Mouse (Mus musculus): ENCODE measurements at regions not wholly inside any gene's neighbourhood (a gene's known extent, or its start where the extent isn't known, plus 50 kb on each side); places are given as distances from the start of the nearest gene placed in this dataset.
A peak's percentile ranks its signal among the peaks of the same experiment; 100 is the strongest.

DNA sequence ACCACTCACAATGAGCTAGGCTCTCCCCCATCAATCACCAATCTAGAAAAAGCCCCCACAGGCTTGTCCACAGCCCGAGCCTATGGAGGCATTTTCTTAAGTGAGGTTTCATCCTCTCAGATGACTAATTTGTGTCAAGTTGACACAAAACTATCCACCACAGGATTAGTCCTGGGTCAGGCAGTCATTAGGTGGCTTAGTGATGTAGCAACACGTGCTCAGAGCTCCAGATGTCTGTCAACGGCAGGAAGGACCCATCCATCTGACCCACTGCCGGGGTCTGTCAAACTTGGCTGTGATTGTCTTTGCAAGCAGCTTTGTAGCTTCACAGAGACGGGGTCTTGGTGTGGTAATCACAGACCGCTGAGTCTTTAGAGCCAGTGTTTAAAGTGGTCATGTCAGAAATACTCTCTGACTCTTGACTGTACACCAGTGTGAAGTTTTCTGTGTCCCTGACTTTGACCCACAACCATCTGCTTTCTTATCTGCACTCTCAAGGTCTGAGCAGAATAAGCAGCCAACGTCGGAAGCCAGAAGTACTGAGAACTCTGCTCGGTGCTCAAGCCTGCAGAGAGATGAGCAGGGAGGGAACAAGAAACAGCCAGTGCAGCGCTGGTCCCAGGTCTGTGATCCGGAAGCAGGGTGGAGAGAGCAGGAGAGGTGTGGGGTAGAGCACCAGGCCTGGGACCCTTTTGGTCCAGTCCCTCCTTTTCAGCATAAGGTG is 131.6 kb upstream of the Nfe2l3 start:
- DNase-seq: no peak

DNA sequence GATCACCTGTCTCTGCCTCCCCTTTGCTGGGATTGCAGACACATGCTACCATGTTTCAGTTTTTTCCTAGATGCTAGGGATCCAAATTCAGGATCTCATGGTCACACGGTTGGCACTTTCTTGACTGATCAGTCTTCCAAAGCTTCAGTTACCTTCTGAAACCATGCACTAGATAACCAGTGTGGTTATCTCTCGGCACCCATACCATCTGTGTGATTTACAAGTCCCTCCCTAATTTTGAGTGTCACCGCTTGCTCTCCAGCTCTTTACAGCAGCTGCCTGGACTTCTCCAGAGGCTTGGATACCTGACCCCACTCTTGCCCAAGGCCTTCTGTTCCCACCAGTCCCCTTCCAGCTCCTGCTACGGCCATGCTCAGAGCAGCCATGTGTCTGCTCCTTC is 130.6 kb upstream of the Nfe2l3 start:
- no peak for DNase-seq

DNA sequence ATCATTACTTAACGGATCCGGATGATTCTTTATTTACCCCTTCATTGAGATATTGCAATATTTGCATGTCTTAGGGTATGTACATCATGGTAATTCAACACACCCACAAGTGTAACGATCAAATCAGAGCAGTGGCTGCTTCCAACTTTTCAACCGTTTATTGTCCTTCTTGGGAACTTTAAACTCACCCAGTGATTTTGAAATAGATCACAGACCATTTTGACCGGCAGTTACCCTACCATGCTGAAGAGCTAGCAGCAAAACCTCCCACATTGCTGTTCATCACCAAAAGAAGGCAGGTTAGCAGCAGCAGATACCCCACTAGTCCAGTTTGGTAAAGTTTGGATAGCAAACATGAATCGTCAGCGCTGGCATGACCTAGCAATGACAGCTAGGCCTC is 130.2 kb upstream of the Nfe2l3 start:
- DNase-seq: no peak

DNA sequence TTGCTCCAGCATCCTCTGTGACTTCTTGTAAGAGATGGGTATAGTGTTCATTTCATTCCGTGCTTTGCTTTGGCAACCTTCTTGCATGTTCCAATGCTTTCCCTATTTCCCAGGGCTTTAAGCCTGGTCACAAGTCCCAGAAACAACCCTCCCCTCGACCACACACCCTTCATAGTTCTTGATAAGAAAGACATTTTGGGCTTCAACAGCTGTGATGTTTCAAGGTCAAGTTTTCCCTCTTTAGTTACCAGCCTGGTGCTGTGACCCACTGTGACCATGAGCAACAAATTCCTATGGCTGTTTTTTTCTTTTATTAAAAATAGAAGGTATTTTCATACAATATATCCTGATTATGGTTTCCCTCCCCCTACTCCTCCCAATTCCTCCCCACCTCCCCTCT is 114.1 kb upstream of the Nfe2l3 start:
- no peak for DNase-seq

DNA sequence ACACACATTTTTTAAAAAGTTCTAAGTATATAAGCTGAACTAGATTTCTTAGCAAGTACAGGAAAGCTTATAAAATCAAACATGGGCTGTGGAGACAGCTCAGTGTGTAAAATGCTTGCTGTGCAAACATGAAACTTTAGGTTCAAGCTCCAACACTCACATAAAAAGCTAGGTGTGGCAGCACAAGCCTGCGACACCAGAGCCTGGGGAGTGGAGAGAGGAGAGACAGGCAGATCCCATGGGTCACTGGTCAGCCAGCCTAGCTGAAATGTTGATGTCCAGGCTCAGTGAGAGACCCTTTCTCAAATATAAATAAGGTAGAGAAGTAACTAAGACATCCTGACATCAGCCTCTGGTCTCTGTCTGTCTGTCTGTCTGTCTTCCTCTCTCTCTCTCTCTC is 112.5 kb upstream of the Nfe2l3 start:
- no peak for DNase-seq

DNA sequence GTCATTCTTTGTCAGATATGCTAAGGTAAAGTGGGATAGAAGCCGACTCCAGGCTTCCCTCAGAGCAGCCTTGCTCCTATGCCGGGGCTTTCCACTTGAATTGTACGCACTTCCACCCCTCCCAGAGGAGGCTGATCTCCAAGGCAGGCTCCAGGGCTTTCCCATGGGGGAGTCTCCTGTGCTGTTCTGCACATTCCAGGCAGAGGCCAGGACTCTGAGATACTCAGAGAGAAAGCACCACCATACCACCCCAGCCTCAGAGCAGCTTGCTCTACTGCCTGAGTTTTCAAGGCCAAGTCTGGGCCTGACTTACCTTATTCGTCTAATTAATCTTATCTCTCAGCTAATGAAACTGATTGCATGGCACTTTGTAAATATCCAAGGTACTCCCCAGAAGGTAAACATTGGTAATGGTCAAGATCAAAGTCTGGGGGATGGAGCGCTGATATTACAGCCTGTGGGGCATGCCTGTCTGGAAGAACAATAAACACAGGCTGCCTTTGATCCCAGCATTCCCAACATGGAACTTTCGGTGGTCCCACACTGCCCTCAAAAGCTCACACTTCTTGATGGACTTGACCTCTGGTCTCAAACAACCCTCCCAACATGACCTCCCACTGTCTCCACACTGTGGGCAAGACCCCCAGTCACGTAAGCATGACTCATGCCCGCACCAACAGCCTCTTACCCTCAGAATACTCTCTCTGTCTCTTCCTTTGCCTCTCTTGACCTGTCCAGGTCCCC is 111.6 kb upstream of the Nfe2l3 start:
- no peak for DNase-seq

DNA sequence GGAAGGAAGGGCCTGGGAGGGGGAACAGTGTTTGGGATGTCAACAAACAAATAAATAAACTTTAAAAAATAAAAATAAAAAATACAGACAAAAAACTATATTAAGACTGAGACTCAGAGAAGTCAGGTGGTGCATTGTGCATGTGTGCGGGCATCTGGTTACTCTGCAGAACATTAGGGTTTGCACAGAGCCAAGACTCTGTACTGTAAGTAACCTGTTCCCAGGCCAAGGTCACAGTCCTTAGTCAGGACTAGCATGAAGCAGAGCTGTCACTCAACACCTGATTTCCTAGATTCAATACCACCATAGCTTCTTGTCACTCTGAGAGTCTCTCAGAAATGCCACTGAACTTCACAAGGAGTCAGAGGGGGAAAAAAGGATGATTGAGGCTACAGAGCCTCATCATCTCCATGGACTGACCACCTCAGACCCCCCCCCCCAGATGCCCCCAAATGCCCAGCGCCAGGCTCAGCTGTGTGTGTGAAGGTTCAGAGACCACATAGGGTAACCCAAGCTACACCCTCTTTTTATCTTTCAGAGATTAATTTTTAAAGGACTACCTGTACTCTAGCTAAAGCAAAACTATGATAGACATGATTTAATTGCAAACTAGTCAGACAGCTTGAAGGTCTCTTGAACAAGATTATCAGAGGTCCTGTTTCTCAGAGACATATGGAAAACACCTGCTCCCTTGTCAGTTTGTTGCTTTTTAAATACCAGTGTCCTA is 106.2 kb upstream of the Nfe2l3 start:
- no peak for DNase-seq

DNA sequence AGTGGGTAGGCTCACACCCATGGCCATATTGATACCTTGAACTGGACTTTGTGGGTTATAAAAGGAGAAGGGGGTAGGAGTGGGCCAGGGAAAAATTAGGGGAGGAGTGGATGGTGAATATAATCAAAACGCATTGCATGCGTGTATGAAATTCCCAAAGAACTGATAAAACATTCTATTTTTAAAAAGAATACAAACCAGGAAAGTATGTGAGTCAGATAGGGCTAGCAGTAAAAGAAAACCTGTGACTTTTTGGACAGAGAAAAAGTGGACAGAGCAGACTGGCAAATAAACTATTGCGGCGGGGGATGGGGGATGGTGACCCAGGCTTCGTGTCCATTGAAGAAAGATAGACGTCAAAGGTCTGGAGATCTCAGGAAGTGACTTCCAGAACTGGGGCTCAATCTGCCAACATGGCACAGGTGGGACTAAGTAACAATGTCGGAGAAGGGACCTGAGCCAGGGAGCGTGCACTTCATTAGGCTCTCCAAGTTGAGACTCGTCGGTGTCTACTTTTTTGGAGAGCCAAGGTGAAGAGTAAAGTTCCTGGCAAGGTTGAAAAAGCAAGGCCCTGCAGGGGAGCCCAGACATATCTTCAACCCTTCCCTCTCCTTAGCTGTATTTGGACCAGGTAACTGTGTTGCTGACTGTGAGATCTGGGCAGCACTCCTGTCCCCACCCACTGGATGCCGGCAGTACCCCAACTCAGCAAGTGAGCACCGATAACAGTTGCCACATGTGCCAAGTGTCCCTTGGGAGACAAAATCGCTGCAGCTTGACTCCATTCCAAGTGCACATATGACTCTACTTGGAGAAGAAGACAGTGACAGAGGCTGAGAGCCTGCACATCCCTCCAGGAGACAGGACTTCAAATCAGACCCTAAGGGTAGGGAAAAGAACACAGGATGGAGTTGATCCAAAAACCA is 103.1 kb upstream of the Nfe2l3 start:
- DNase-seq: no peak

DNA sequence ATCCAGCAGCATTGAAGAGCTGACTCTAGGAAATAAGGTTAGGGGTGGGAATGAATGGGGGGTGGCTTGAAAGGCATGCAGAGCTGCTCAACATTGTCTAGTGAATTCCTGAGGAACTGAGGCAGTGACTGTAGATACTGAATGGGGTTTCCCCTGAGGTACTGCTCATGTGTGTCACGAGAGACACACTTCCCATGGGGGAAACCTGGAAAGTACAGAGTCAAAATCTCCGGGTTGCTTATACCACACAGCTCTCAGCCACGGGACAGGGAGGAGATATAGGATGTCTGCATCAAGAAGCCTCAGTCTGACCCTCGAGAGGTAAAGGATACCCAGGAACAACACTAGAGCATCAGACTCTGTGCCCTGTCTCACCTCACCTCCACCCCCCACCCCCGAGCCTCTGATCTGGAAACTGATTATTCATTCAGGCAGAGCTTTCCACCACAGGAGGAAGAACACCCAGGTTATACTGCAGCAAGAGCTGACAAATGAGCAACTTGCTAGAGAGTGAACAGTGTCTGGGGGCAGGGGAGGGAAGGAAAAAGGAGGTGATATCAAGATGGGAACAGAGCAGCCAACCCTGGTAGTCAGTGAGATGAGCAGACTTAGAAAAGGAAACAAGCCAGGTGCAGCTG is 102.3 kb upstream of the Nfe2l3 start:
- DNase-seq: no peak

DNA sequence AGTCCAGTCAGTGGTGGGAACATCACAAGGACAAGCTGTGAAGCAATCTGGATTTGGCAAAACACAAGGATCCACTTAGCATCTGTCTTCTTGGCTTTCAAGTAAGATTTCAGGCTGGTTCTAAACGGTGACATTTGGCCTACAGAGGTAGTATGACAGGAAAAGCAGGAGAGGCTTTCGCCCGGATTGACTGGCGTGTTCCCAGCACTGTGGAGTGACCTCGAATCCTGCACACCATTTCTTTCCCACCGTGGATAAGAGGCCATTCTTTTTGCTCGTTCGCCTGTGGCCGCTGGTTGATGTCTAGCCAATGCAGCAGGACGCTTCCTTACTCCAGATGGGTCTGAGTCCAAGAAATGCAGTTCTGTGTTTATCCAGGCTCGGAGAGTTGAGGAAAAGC is 99.6 kb upstream of the Nfe2l3 start:
- DNase-seq: no peak

DNA sequence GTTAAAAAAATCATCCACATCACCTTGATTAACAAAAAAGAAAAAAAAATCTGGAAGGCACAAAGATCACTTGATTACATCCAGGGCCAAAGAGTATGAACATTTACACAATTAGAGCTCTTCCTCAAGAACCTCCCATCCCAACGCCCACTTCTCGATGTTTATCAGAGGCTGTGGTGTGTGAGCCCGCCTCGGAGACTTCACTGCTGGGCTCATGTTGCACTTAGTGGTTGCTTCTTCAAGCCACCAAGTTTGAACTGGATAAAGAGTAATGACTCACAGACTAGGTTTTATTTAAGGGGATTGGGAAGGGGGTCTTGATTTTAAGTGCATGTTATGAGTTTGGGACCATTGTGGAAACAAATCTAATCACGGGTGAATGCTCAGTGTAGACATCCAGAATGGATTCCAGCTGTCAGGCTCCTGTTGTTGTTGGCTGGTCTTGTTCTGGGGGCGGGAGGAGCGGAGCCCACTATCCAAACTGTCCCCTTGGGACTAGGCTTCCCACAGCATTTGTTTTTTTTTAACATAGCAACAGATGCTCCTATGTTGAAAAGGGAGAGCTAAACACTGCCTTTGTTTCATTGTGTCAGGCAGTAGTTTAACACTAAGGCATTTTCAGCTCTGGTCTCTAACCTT is 98.6 kb upstream of the Nfe2l3 start:
- no peak for DNase-seq

DNA sequence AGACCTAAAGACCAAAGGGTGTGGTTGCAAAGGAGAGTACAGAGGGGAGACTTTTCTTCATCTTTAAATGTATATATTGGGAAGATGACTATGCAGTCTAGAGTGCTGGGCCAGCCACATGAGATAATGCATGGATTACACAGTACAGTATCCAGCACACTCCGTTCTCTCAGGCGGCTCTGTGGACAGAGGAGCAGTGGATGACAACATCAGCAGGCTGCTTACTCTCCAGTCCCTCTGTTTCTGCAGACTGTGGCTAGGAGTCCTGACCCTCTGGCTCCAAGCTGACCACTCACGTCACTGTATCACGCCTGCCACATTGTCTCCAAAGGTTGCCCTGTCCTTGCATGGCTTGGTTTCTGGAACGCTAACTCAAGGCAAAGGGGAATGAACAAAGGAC is 97.2 kb upstream of the Nfe2l3 start:
- DNase-seq: no peak

DNA sequence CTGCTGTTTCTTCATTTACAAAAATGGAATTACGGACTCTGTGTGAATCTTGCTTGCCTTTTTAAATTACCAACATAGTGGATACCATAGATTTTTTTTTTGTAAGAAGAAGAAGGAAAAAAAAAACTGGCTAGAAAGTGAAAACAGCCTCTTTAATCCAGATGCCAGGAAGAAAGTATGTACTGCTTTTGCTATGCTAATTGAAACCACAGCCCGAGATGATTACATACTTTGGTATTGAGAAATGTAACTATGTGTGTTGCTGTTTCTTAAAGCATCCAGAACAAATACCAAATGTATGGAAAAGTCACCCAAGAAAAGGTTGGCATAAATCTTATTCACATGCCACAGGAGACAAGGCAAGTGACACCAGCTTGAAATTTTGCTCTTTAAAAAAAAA is 93.2 kb upstream of the Nfe2l3 start:
- no peak for DNase-seq

DNA sequence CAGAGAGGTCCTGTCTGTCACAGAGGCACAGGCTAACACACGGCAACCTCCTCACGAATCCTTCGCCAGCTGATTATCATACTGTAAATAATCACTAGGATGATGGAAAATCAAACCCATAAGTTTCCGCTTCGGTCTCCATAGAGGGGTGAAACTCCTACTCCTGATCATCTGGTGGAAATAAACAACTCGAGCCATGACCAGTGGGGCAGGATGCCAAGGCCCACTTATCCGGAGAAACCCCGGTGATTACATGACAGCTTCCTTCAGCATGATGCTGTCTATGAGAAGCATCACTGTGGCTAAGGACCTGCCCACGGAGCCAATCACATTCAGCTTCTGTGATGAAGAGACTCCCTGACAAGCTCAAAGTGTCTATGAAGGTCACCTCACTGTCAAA is 84.7 kb upstream of the Nfe2l3 start:
- DNase-seq: no peak

DNA sequence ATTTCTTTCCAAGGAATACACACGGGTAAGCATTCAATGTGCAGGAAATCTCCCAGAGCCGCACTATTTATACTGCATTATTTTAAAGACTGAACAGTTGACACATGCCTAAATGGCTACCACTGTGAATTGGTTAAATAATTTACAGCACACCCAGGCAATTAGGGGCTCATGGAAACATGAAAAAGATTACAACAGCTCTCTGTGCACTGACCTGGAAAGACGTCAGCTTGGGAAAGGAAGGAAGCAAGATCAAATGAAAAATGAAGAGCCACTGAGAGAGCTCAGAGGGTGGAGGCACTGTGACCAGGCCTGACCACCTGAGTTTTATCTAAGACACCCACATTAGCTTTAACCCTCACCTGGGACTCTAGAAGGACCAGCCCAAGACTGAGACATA is 82.7 kb upstream of the Nfe2l3 start:
- no peak for DNase-seq

DNA sequence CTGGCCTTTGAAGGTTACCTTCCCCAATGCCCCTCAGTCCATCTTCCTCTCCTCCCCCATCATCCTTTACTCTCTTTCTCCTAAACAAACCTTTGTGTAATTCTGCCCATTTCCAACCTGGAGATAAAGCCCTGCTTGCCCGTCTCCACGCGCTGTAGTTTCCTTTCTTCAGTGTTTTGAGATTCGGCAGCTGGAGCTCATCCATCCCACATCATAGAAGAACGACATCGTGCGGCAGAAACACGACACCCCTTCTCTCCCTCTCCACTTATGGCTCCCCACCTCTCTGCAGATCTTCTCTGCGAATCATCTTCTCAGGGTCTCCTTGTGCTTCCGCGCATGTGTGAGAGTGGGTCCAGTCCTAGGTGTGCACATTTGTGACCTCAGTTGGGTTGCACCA is 77.4 kb upstream of the Nfe2l3 start:
- no peak for DNase-seq

DNA sequence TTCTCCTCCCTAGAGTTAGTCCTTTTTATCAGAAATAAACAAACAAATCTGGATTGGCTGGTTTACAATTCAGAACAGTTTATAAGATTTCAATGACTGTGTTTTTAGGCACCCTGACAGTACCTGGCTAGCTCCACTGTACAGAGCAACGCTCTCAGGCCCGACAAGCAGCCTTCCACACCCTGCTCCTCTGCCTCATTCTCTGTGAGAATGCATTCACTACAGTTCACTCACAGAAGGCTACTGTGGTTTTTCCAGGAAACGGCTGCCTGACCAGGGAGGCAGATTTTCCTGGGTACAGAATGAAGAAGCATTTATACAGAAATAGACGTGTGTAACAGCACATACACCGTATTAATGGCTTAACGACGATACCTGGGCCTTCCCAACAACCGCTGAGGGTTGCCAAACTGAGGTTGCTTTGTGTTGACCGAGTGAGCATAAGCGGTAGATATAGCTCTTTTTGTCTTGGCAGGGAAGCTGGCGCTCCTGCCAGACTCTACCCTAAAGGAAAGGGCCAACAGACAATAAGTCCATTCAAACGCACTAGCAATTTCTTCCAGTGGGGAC is 70.8 kb upstream of the Nfe2l3 start:
- DNase-seq: no peak

DNA sequence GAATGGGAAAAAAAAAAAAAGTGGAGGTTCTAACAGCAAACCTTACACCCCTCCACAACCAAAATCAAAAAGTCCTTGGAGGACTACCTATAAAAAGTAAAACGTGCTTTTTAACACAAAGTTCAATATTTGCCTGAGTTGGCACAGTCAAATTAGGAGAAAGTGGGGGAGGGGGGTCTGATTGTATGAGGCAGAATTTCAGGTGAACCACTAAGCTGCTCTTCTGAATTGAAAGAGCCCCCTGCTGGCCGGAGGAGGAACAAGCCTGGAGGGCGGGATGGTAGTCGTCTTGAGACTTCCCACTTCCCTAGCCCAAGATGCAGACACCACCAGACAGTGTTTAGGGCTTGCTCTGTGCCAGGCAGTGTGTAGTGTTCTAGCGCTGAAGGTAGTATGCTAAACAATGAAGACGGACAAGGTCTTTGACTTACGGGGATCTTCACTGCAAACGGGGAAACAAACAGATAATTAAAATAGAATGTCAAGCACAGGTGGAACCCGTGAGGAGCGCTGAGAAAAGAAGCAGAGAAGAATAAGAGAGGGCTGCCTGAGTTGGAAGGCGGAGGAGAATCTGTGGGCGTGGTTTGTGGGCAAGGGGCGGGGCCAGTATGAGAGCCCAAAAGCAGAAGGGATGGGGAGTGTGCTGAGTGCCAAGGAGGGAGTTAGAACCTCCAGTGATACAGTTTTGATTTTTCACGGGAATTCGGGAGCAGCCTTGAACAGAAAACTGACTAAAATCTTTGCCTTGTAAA is 69.8 kb upstream of the Nfe2l3 start:
- DNase-seq: peak; percentile 72 to 74

DNA sequence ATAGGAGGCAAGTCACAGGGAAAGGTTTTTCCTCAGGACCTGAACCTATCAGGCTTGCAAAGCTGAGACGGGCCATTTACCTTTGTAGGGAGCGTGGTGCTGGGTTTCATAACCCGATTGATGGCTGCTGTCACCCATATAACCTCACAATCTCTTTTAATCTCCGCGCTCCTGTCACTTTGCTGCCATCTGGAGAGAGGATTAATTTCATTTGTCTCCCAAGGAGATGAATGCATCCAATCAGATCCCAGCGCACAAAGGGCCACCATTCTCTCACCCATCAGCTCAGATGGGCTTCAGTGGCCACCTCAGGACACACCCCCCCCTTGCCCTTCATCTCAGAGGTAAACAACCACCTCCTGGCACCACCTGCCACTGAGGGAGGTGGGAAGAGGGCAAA is 67.7 kb upstream of the Nfe2l3 start:
- no peak for DNase-seq

DNA sequence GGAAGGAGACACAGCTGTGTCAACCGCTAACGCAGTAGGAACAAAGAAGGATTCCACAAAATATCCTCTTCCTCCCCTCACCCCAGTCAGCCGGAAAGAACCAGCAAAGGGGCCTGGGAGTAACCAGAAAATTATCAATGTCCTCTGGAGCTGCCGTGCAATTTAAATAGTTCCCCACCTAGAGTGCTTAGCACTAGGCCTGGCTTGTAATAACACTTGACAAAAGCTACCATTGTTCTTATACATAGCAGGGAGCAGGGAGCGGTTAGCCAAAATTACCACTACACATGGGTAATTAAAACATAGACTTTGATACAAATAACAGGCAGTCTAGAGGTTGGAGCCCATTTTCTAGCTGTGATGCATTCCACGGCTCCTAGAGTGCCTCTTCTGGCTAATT is 62.7 kb upstream of the Nfe2l3 start:
- DNase-seq: no peak

DNA sequence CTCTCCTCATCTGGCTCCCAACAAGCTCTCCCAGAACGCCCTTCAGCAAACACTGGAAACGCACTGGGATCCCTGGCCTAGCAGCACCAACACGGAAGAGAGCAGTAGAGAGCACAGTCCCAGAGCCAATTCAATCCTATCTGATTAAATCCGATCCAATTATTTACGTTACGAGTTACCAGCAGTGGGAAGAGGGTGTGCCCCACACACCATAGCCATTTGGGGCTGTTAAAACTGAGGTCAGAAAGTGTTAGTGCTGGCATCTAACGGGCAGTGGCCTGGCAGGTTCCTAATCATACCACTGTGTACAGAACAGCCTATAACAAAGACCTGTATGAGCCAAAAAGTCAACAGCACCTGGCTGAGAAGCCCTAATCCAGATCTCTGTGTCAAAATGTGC is 60.1 kb upstream of the Nfe2l3 start:
- DNase-seq: no peak

All from cerebellum, postnatal 36 days (tissue).